Mouse (Mus musculus): ENCODE measurements at regions not wholly inside any gene's neighbourhood (a gene's known extent, or its start where the extent isn't known, plus 50 kb on each side); places are given as distances from the start of the nearest gene placed in this dataset.

- TF ChIP-seq CTCF (IDR thresholded peaks at IDR 0.05; ENCODE audit: low read depth, low read length): no peak
- TF ChIP-seq POLR2AphosphoS5 (IDR thresholded peaks at IDR 0.05; ENCODE audit: insufficient replicate concordance, low read depth, low read length): no peak
- TF ChIP-seq GATA2 (IDR thresholded peaks at IDR 0.05; ENCODE audit: borderline replicate concordance, low read depth, low read length): no peak
- TF ChIP-seq TAL1 (conservative IDR thresholded peaks at IDR 0.05; ENCODE audit: low read depth, low read length): no peak
- TF ChIP-seq GATA1 (IDR thresholded peaks at IDR 0.05; ENCODE audit: borderline replicate concordance, low read length): no peak
These were observed 68.5 kb upstream of the Kcna3 start for GRCm38 (mm10) chr3:106967479-106967878.

All from G1E (cell line).